Mouse (Mus musculus) lung, adult 2 months (tissue): Measurements from ENCODE around the gene Dhrs7. TPM values are rescaled to one million over a fixed set of nuclear protein-coding genes. Genes with fewer than 3 reads are reported as not detected.

Experiments used
- DNase-seq: peaks from one replicate; pipeline ENCODE4 v3.0.0; 2022
- H3K4me1 ChIP-seq: fragments of 200-500 bp; 2 replicates; pipeline ENCODE4 v1.6.1; 2011; ENCODE audit warnings: low read length; ENCODE audit not compliant: control insufficient read depth, insufficient read depth
- H3K4me3 ChIP-seq: fragments of 200-500 bp; replicated peaks from 2 replicates; pipeline ENCODE3; 2011; ENCODE audit warnings: low read depth, mild to moderate bottlenecking, control low read depth, low read length; ENCODE audit errors: extremely low read depth
- CTCF ChIP-seq: fragments of 200-500 bp; IDR thresholded peaks from 2 replicates; pipeline ENCODE4 v1.5.1; 2011; ENCODE audit warnings: mild to moderate bottlenecking, low read length, control low read depth; ENCODE audit not compliant: insufficient read depth
- POLR2A ChIP-seq: fragments of 200-500 bp; IDR thresholded peaks from 2 replicates; pipeline ENCODE4 v1.6.1; 2011; ENCODE audit warnings: low read depth, mild to moderate bottlenecking, control low read depth, low read length, borderline replicate concordance; ENCODE audit errors: extremely low read depth
- WGBS: fragments of 180-500 bp; shearing (Covaris S2); methylation state at CpG from one replicate; pipeline ENCODE4 v1.1.7; 2018; 5-methylcytosine and 5-hydroxymethylcytosine counted together
- polyA plus RNA-seq: library from polyadenylated mRNA; depleted of rRNA; stranded (reverse); fragments of >200 nt; gene quantifications from 2 replicates; pipeline ENCODE4 v1.2.3, GENCODE M21; 2012; rRNA removed

Dhrs7 gene
- polyA plus RNA-seq, 1 experiment = 72.3 TPM

GRCm38 (mm10) chr12:72620856-72621255 is 43.9 kb downstream of the Dhrs7 start:
- 87% methylated on average over 7 of the region's 7 CpGs for WGBS
- no peaks in the 10 kb centered on the region for H3K4me1 ChIP-seq
- no peak for DNase-seq
- TF ChIP-seq CTCF = no peak
- no peak for TF ChIP-seq POLR2A
- H3K4me3 ChIP-seq = no peak overlapping the region

- no peak for TF ChIP-seq POLR2A
- TF ChIP-seq CTCF = no peak
- no peak for DNase-seq
- Histone ChIP-seq H3K4me3 (no peak overlapping the region), H3K4me1 (no peaks in the 10 kb centered on the region)
- WGBS = 88% methylated on average over 3 of the region's 3 CpGs
Observed at GRCm38 (mm10) chr12:72612053-72612452, 52.7 kb downstream of the Dhrs7 start.

Other genes starting within 250 kb of the Dhrs7 start
- 0.22 and 0.24 TPM in 2 replicates for gene Lrrc9, start 223.0 kb downstream of the Dhrs7 start, polyA plus RNA-seq
- 3.9 and 6.2 TPM in 2 replicates for gene Pcnx4, start 128.5 kb downstream of the Dhrs7 start, polyA plus RNA-seq
- 0.17 TPM in 1 of 2 replicates, not detected in the other for gene Gm4756, start 15.2 kb downstream of the Dhrs7 start, polyA plus RNA-seq
- 32.0 and 54.9 TPM in 2 replicates for gene Ppm1a, start 92.5 kb upstream of the Dhrs7 start, polyA plus RNA-seq